Mouse (Mus musculus) left cerebral cortex, adult 2 months (tissue): ENCODE results near the gene Il17rb. TPM values are rescaled to one million over a fixed set of nuclear protein-coding genes. Genes with fewer than 3 reads are reported as not detected.

Source experiments
- DNase-seq, 2 experiments: peaks; one replicate each; pipeline ENCODE4 v3.0.0; 2021 to 2022; ENCODE audit warnings: low spot score in 2 of 2, mixed read lengths in 1 of 2; ENCODE audit errors: extremely low spot score in 1 of 2
- H3K27ac ChIP-seq: fragments of 200-600 bp; 2 replicates; pipeline ENCODE4 v1.8.1; 2022
- H3K4me3 ChIP-seq: fragments of 200-600 bp; 2 replicates; pipeline ENCODE4 v1.8.1; 2022
- CTCF ChIP-seq: fragments of 200-600 bp; IDR thresholded peaks from 2 replicates; pipeline ENCODE4 v1.8.1; 2022; ENCODE audit warnings: antibody characterized with exemption, mild to moderate bottlenecking, moderate library complexity
- intact Hi-C: fragments of 180-260 bp; cut with DNase I; formaldehyde crosslinking; loops from one replicate; pipeline ENCODE4 v1.15.1; 2025
- microRNA-seq, 2 experiments: library from miRNA; unstranded; fragments of <30 nt; microRNA quantifications; one replicate each; pipeline ENCODE4 v1.2.0; 2021
- total RNA-seq, 2 experiments: library from RNA; stranded (reverse); gene quantifications; 2 replicates each; pipeline ENCODE4 v1.2.3; 2021

Il17rb gene
- total RNA-seq, 2 experiments from 2014 or later = 1.0 to 1.5 TPM

DNA sequence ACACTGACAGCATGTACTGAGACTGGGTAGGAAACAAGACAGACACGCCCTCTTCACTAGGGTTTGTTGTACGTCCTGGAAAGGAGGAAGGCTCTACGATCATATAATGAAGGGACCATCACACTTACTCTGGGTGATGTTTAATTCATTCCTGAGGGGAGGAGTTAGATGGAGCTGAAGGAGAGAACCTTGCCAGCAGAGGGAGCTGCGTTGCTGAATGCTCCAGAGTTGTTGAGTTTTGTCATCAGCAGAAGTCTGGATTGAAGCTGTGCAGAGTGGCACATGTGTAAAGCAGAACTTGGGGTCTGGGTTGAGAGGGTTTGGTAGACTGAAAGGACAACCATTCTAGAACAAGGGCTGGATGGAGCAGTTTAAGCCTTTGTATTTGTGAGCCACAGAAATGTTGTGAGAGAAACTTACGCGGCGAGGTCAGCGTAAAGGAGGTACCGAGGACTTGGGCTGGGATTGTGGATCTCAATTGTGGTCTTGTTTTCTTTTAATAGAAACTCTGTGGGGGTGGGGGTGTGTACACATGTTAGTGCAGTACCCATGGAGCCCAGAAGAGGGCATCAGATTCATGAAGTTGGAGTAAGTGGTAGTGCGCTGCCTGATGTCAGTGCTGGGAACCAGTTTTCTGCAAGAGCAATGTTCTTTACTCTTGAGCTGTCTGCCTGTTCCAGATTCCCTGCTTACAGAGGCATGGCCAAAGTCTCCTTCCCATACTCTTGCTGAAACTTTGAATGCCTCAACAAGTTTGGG is 28.1 kb downstream of the Il17rb start:
- peak; percentile 24 for TF ChIP-seq CTCF
- Histone ChIP-seq H3K27ac (no peak overlapping the region), H3K4me3 (no peak overlapping the region)
- no peak for DNase-seq
- intact Hi-C loops = no loop called here

DNA sequence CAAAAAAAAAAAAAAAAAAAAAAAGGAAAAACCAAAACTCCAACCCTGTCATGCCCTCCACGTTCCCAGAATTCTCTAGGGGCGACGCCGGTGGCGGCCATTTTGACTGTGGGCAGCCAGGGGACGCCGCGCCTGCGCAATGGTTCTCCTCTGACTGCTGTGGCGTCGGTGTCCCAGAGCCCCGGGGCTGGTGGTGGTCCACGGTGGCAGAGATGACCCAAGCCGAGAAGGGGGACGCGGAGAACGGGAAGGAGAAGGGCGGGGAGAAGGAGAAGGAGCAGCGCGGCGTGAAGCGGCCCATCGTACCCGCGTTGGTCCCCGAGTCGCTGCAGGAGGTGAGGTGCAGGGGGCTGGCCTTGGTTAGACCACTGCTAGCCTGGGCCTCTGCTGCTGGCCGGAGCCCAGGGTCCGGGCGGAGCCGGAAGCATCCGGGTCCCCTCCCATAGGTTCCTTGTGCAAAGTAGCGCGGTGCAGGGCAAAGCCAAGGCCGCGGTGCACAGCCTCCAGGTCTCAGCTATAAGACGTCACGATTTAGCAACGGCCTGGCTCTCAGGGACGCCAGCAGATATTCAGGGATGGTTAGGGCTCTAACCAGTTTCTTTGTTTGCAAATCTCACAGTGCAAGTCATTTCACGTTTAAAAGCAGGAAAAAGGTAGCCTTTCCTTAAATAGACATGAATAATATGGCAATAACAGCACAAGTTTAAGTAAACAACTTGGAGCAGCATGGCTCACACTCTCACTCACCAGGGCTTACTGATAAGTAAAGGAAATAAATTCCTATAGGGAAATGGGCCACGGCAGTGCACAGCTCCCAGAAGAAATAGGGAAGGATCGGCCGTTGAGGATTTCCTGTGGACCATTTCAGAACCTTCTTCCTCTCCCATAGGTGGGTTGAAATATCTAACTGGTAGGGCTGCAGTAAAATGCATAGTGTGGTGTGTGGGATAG is 30.2 kb downstream of the Il17rb start, which contains the start of gene Actr8:
Actr8 (plus strand) TSS at position 84 of the 951 bp plus-strand sequence.
- intact Hi-C loops = loop anchor here (10.0 kb wide), 1 partner anchor 496 kb away; the partner anchor contains the start of gene Dcp1a
- Histone ChIP-seq H3K27ac (peak within 1 kb of the TSS; percentile 98), H3K4me3 (peak within 1 kb of the TSS; percentile 84)
- peak; percentile 93 to 94 for DNase-seq
- no peak for TF ChIP-seq CTCF

DNA sequence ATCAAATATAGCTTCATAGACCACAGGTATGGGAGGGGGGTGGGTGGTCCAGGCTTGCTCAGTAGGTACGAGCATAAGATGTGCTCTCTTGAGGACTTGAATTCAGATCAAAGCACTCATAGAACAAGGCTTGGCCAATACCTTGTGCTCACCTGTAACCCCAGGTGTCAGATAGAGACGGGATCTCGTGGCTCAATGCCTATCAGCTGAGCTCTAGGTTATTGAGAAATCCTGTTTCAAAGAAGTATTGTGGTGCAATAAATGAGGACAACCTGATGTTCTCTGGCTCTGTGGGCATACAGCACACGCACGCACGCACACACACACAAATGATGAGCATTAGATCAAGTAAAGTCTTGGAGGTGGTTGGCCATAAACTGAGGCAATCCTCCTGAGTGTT is 31.8 kb downstream of the Il17rb start:
- no peak for DNase-seq
- intact Hi-C loops = loop anchor here (10.0 kb wide), 1 partner anchor 498 kb away; the partner anchor contains the start of gene Dcp1a
- H3K4me3 ChIP-seq = no peak overlapping the region
- no peak for TF ChIP-seq CTCF
- no peak overlapping the region for H3K27ac ChIP-seq

DNA sequence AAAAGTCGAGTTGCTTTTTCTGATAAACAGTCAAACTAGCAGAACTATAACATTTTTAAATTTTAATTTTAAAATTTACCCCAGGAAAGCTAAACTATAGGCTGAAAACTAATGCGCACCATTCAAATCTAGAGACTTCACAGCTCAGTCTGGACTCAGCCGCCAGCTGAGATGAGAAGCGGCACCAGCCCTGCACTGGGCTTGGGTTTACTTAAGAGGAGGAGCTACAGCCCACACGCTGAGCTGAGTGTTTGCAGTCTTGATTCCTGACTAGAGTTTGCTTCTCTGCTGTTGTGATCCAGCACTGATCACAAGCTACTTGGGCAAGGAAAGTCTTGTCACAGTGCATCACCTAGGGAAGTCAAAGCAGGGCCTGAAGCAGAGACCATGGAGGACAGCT is 36.7 kb downstream of the Il17rb start:
- Histone ChIP-seq H3K4me3 (no peak overlapping the region), H3K27ac (no peak overlapping the region)
- intact Hi-C loops = loop anchor here (10.0 kb wide), 1 partner anchor 503 kb away; the partner anchor contains the start of gene Dcp1a
- no peak for TF ChIP-seq CTCF
- DNase-seq = no peak

DNA sequence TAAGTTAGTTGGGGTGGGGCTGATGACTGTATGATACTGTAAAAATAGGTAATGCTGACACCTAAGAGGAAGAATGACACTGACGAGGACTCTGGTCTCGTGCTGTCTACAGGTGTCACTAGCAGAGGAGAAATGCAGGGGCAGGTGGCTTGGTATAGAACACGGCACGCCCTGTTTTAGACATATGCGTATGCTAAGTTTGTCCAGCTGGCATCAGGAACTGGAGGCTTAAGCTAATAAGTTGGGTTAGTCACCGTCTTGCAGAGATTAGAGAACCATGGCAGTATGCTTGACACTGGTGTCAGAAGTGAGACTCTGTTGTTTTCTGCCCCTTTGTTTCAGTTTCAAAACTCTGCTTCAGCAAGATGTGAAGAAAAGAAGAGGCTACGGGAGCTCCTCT is 37.2 kb downstream of the Il17rb start:
- H3K27ac ChIP-seq = no peak overlapping the region
- no peak for TF ChIP-seq CTCF
- no peak overlapping the region for H3K4me3 ChIP-seq
- no peak for DNase-seq
- intact Hi-C loops = loop anchor here (10.0 kb wide), 1 partner anchor 503 kb away; the partner anchor contains the start of gene Dcp1a

DNA sequence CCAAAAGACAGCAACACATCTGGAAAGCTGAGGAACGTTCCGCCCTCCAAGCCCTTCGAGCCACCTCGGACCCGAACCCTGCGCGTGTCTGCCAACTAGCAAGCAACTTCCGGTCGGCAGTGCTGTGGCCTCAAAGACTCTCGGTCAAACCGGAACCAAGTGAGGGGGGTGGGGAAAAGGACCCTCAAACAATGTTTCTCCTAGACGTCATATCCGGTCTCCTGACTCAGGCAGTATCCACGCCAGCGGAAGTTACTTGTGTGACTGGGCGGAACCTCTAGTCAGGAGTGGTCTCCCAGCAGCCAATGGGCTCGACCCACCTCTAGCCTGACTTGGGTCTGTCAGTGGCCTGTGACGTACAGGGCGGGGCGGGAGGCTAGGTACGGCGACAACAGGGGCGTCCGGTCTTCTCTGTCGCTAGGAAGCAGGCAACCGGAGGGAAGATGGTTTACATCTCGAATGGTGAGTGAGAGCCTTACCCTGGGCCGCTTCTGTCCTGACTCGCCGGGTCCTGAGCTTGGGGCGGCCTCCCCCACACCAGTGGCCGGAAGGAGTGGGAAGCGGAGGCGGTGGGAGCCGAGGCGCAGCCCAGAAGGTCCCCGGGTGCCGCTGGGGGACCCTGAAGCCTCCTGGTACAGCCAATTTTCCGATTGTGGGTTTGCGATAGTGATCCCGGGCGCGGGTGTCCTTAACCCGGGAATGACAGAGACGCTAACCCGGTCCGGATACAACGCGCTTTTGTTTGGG is 40.4 kb downstream of the Il17rb start, which contains the start of gene Selenok:
Selenok (plus strand) TSS at position 234 of the 747 bp plus-strand sequence.
- no peak for TF ChIP-seq CTCF
- peak within 1 kb of the TSS; percentile 73 for H3K4me3 ChIP-seq
- intact Hi-C loops = no loop called here
- DNase-seq = peak; percentile 88 to 94
- H3K27ac ChIP-seq = peak within 1 kb of the TSS; percentile 98

DNA sequence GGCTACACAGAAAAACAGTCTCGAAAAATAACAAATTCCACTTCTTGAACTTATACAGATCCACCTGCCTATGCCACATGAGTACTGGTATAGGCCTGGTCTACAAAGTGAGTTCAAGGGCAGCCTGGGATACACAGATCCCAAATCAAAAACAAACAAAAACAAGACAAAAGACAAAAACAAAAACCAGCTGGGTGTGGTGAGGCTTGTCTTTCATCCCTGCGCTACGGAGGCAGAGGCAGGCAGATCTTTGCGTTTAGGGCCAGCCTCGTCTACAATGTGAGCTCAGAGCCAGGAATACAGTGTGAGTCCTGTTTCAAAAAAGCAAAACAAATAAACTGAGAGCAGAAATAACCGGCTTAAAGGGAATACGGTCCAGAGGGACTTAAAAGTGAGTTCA is 41.1 kb downstream of the Il17rb start:
- H3K27ac ChIP-seq = peak overlapping the region; percentile 88
- intact Hi-C loops = no loop called here
- TF ChIP-seq CTCF = no peak
- no peak for DNase-seq
- peak overlapping the region; percentile 73 for H3K4me3 ChIP-seq

DNA sequence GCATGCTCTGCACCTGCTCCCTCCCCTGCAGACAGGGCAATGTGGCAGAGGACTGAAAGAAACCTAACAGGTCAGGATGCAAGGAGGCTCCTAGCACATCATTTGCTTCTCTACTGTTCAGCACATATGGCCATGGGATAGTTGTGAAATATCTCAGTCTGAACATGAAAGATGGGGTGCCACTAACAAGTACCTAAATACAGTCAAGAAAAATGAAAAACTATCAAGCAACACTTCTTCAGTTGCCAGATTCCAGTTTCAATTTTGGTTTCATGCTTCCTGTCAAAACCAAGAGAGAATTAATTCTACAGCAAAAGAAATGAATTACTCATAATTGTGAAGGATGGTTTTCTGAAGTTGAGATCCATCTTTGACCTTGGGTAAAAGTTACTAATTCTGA is 51.3 kb downstream of the Il17rb start:
- Histone ChIP-seq H3K4me3 (no peak overlapping the region), H3K27ac (no peak overlapping the region)
- DNase-seq = no peak
- intact Hi-C loops = no loop called here
- TF ChIP-seq CTCF = no peak

DNA sequence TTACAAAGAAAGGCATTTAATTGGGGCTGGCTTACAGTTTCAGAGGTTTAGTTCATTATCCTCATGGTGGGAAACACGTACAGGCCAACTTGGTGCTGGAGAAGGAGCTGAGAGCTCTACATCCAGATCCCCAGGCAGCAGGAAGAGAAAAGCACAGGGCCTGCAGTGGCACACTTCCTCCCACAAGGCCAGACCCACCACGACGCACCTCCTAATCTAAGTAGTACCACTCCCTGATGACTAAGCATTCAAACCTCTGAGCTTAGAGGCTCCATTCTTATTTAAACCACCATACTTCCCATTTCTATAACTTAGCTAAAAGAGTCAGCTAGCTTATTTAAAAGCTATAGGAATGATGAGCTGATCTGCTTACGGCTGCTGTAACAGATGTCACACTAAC is 57.9 kb downstream of the Il17rb start:
- TF ChIP-seq CTCF = no peak
- intact Hi-C loops = no loop called here
- no peak overlapping the region for H3K27ac ChIP-seq
- no peak for DNase-seq
- no peak overlapping the region for H3K4me3 ChIP-seq

DNA sequence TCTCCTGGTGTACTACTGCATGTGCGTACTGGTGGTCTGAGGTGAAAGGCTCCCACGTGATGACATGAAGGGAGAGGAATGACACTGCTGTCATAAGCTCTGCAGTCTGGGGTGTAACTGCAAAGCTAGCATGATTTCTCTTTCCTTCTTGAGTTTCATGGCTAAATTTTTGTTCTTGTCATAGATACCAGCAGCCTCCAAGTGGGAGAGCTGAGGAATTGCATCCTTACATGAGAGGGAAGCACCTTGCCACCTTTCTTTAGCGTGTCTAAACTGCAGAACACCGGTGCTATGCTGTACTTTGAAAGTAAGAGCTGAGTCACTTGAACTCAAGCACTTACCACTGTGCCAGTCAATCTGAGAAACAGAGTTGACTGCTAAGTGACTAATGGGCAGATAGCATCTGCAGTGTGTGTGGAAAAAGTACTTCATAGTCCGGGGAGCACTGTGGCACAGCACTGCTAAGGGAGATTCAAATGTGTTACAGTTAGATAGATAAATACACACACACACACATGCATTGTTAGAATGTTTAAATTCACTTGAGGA is 61.9 kb downstream of the Il17rb start:
- intact Hi-C loops = loop anchor here (10.0 kb wide), 1 partner anchor 502 kb away; no protein-coding TSS in a partner anchor

More for the DNA sequence above, 61.9 kb downstream of the Il17rb start:
- Histone ChIP-seq H3K4me3 (no peak overlapping the region), H3K27ac (no peak overlapping the region)
- TF ChIP-seq CTCF = peak; percentile 22
- no peak for DNase-seq

Small RNA genes within 50 kb of the gene (microRNA-seq; reads per million reads assigned to microRNA genes)
- 0 to 0.48 reads per million in 2 experiments for gene Mir6947

Other genes with a start within 250 kb of the Il17rb start
- 100 to 1,000 TPM; 125 to 148 TPM for gene Selenok, start 40.6 kb downstream of the Il17rb start, total RNA-seq
- gene Actr8, start 30.6 kb downstream of the Il17rb start, total RNA-seq = 10 to 100 TPM; 86.9 to 91.1 TPM
- 1 to 10 TPM; 1.6 to 2.2 TPM for gene Chdh, start 127 bp upstream of the Il17rb start, total RNA-seq